Mouse (Mus musculus): Measurements from ENCODE around the gene Gm42517. TPM values are rescaled to one million over a fixed set of nuclear protein-coding genes. Genes with fewer than 3 reads are reported as not detected.

Gm42517 gene
- polyA plus RNA-seq (2017; shearing (Covaris generic)) = not detected

GRCm38 (mm10) chr5:108367871-108368332, at the start of gene Gm42517:
Gm42517 (minus strand) TSS chr5:108367922.

GRCm38 (mm10) chr5:108388201-108388600, 20.5 kb upstream of the Gm42517 start, which contains the start of gene Pde6b:
Pde6b (plus strand) TSS chr5:108388391.

Other genes starting within 250 kb of the Gm42517 start
- gene Tmed5, start 235.3 kb downstream of the Gm42517 start, polyA plus RNA-seq (2017; shearing (Covaris generic)) = 92.1 TPM
- gene Ccdc18, start 235.0 kb downstream of the Gm42517 start, polyA plus RNA-seq (2017; shearing (Covaris generic)) = 0.72 TPM
- 38.3 TPM for gene Dr1, start 99.0 kb downstream of the Gm42517 start, polyA plus RNA-seq (2017; shearing (Covaris generic))
- gene Pigg, start 55.3 kb downstream of the Gm42517 start, polyA plus RNA-seq (2017; shearing (Covaris generic)) = 2.5 TPM
- not detected for gene Pde6b, start 20.5 kb upstream of the Gm42517 start, polyA plus RNA-seq (2017; shearing (Covaris generic))
- gene Atp5k, start 66.5 kb upstream of the Gm42517 start, polyA plus RNA-seq (2017; shearing (Covaris generic)) = 101 TPM
- gene Mfsd7a, start 81.0 kb upstream of the Gm42517 start, polyA plus RNA-seq (2017; shearing (Covaris generic)) = not detected
- gene Pcgf3, start 93.3 kb upstream of the Gm42517 start, polyA plus RNA-seq (2017; shearing (Covaris generic)) = 12.6 TPM
- gene Cplx1, start 182.1 kb upstream of the Gm42517 start, polyA plus RNA-seq (2017; shearing (Covaris generic)) = not detected

Data from effector memory CD4-positive, alpha-beta T cell, adult 5 months (primary cell).